Mouse (Mus musculus) olfactory bulb, adult 2 months (tissue): ENCODE data around the gene Fam240a.

Source experiments
- CTCF ChIP-seq: fragments of 200-500 bp; IDR thresholded peaks from 2 replicates; pipeline ENCODE4 v1.5.1; 2012; ENCODE audit warnings: low read depth, mild to moderate bottlenecking, low read length, moderate library complexity; ENCODE audit not compliant: insufficient read depth
- POLR2A ChIP-seq: fragments of 200-500 bp; IDR thresholded peaks from 2 replicates; pipeline ENCODE4 v1.6.1; 2012; ENCODE audit warnings: mild to moderate bottlenecking, low read depth, low read length, moderate library complexity; ENCODE audit not compliant: insufficient read depth

- no peak for TF ChIP-seq POLR2A
- TF ChIP-seq CTCF, result no peak
Observed at GRCm38 (mm10) chr9:110965062-110965909, 48.6 kb upstream of the Fam240a start.
